In the genomic region with DNA sequence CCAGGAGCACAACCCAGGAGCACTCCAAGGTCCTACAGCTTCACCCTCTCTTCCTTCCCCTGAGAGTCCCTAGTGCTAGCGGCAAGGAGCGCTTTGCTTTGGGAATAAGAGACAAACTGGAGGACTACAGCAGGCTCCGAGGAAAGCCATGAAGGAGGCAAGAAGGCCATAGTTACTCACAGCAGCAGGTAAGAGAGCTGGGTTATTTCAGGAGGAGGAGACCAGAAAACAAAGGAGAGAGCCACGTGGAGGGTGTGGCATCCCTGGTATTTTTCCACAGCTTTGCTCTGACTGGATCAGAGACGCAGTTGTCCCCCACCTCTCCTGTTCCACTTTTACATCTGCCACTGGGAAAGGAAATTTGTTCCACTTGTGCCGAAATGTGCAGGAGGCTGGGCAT, we compare ENCODE assay signal across 9 mouse cellular contexts. TPM values are rescaled to one million over a fixed set of nuclear protein-coding genes. Genes with fewer than 3 reads are reported as not detected.
DNase-seq lines count a peak whose midpoint lies in the region; TF ChIP-seq lines count a peak whose summit lies in the region.
"Had no signal": no experiment of that assay in that cellular context is flagged by ENCODE, and none has a peak within 500 bp of the region (broad histone marks: within the 10 kb centered on the region; RNA-seq: fewer than 3 reads in every experiment).

No protein-coding gene starts in this region.

- H3K36me3 ChIP-seq in kidney, adult 2 months (ENCODE audit: control insufficient read depth, insufficient read depth, low read length): no peaks in the 10 kb centered on the region
- H3K36me3 ChIP-seq in small intestine, adult 2 months (ENCODE audit: control insufficient read depth, insufficient read depth, low read length): no peaks in the 10 kb centered on the region

- H3K4me1 ChIP-seq in lung, adult 2 months (ENCODE audit: control insufficient read depth, insufficient read depth, low read length): peaks cover 7% of the 10 kb centered on the region
- peaks cover 53% of the 10 kb centered on the region for H3K4me1 ChIP-seq in kidney, adult 2 months (ENCODE audit: control insufficient read depth, insufficient read depth, low read length)
- peaks cover 14% of the 10 kb centered on the region for H3K4me1 ChIP-seq in small intestine, adult 2 months (ENCODE audit: control insufficient read depth, insufficient read depth, insufficient read length, low read length)

- no peak for TF ChIP-seq CTCF in lung, adult 2 months (IDR thresholded peaks at IDR 0.05; ENCODE audit: insufficient read depth, low read length)
- TF ChIP-seq CTCF in kidney, adult 2 months (conservative IDR thresholded peaks at IDR 0.05; ENCODE audit: insufficient read depth, insufficient read length, low read depth, low read length): no peak
- no peak for TF ChIP-seq CTCF in small intestine, adult 2 months (IDR thresholded peaks at IDR 0.05; ENCODE audit: extremely low read depth, insufficient read length, insufficient replicate concordance, low read depth, low read length)

- DNase-seq in adrenal gland, adult 2 months: peak; percentile 83
- no peak for DNase-seq in adrenal gland, postnatal 4 days (ENCODE audit: low spot score in 2 of 2)
- peak; percentile 47 for DNase-seq in lung, adult 2 months
- DNase-seq in lung, postnatal 14 days: no peak
- DNase-seq in kidney, adult 2 months: peak; percentile 82
- no peak for DNase-seq in cerebellum, postnatal 4 days (ENCODE audit: low spot score in 2 of 2)
- no peak for DNase-seq in right cerebral cortex, postnatal 10 days (ENCODE audit: low spot score in 2 of 2)
- DNase-seq: liver, postnatal 0 days had no signal

- peak overlapping the region; percentile 96 for H3K27ac ChIP-seq in kidney, adult 2 months (ENCODE audit: insufficient read depth, low read depth, low read length)
- peak overlapping the region; percentile 17; the same call in 1 of the 2 replicates for H3K27ac ChIP-seq in small intestine, adult 2 months (ENCODE audit: insufficient read depth, low read depth, low read length)

- 41% methylated on average over 6 of the region's 6 CpGs for WGBS in lung, adult 2 months
- WGBS in kidney, adult 2 months: 29% methylated on average over 6 of the region's 6 CpGs
- 38% methylated on average over 6 of the region's 6 CpGs for WGBS in small intestine, adult 2 months

- no peak overlapping the region for H3K4me3 ChIP-seq in lung, adult 2 months (replicated peaks; ENCODE audit: extremely low read depth, low read depth, low read length)
- peak overlapping the region; percentile 26 for H3K4me3 ChIP-seq in kidney, adult 2 months (ENCODE audit: insufficient read depth, low read depth, low read length)
- H3K4me3 ChIP-seq in small intestine, adult 2 months (ENCODE audit: low read depth, low read length): no peak overlapping the region

- TF ChIP-seq POLR2A in lung, adult 2 months (IDR thresholded peaks at IDR 0.05; ENCODE audit: borderline replicate concordance, extremely low read depth, low read depth, low read length): no peak
- TF ChIP-seq POLR2A in kidney, adult 2 months (IDR thresholded peaks at IDR 0.05; ENCODE audit: low read depth, low read length): no peak
- no peak for TF ChIP-seq POLR2A in small intestine, adult 2 months (IDR thresholded peaks at IDR 0.05; ENCODE audit: low read depth, low read length)

- no peaks in the 10 kb centered on the region for H3K27me3 ChIP-seq in kidney, adult 2 months (replicated peaks; ENCODE audit: control insufficient read depth, insufficient read depth, low read length)
- H3K27me3 ChIP-seq in small intestine, adult 2 months (ENCODE audit: control insufficient read depth, insufficient read depth, low read length): no peaks in the 10 kb centered on the region

RNA-seq across cellular contexts. Expression of gene Cyb5b, which starts 16.6 kb away (rescaled TPM):
- total RNA-seq in adrenal gland, adult 2 months (2021): 100 to 1,000 TPM; 384 to 492 TPM
- polyA plus RNA-seq in adrenal gland, adult 2 months (2012; rRNA removed): 212 and 282 TPM in 2 replicates
- total RNA-seq in adrenal gland, postnatal 4 days (2021): 100 to 1,000 TPM; 297 to 305 TPM
- polyA plus RNA-seq in lung, adult 2 months (2012; rRNA removed): 68.7 and 97.9 TPM in 2 replicates
- 186 and 203 TPM in 2 replicates for polyA plus RNA-seq in kidney, adult 2 months (2012; rRNA removed)
- 86.2 and 157 TPM in 2 replicates for polyA plus RNA-seq in small intestine, adult 2 months (2012; rRNA removed)

RNA-seq across cellular contexts. Expression of gene Terf2, which starts 37.5 kb away (rescaled TPM):
- total RNA-seq in adrenal gland, adult 2 months (2021): 10 to 100 TPM; 22.9 to 23.5 TPM
- 5.5 and 6.3 TPM in 2 replicates for polyA plus RNA-seq in adrenal gland, adult 2 months (2012; rRNA removed)
- 10 to 100 TPM; 35.7 to 38.4 TPM for total RNA-seq in adrenal gland, postnatal 4 days (2021)
- 9.5 and 13.5 TPM in 2 replicates for polyA plus RNA-seq in lung, adult 2 months (2012; rRNA removed)
- polyA plus RNA-seq in kidney, adult 2 months (2012; rRNA removed): 8.7 and 12.2 TPM in 2 replicates
- 2.5 and 4.5 TPM in 2 replicates for polyA plus RNA-seq in small intestine, adult 2 months (2012; rRNA removed)

Comparison
In these comparisons a context has a peak if more than half of its experiments do, and no peak if none do; other contexts are left out.
1. DNase-seq: peak in adrenal gland, adult 2 months (single experiment), lung, adult 2 months (single experiment) and kidney, adult 2 months (single experiment); none in adrenal gland, postnatal 4 days (0 of 2), lung, postnatal 14 days (single experiment), cerebellum, postnatal 4 days (0 of 2) and right cerebral cortex, postnatal 10 days (0 of 2).